Mouse (Mus musculus): ENCODE results near the gene Rpgrip1l. TPM values are rescaled to one million over a fixed set of nuclear protein-coding genes. Genes with fewer than 3 reads are reported as not detected.

The Rpgrip1l gene
- polyA plus RNA-seq, 1 experiment from 2014 or later: 10.6 TPM

Other genes starting within 250 kb of the Rpgrip1l start
- 20.0 and 22.8 TPM in 2 replicates for gene Rbl2, start 243.2 kb downstream of the Rpgrip1l start, polyA plus RNA-seq (2015; fragmentation: Nextera tagmentation; extraction: Ambion mirVana)
- 135 and 140 TPM in 2 replicates for gene Aktip, start 113.3 kb downstream of the Rpgrip1l start, polyA plus RNA-seq (2015; fragmentation: Nextera tagmentation; extraction: Ambion mirVana)
- gene Fto, start 263 bp upstream of the Rpgrip1l start, polyA plus RNA-seq (2015; fragmentation: Nextera tagmentation; extraction: Ambion mirVana): 151 and 169 TPM in 2 replicates